8 mouse cellular contexts compared by ENCODE assay signal in the genomic region with DNA sequence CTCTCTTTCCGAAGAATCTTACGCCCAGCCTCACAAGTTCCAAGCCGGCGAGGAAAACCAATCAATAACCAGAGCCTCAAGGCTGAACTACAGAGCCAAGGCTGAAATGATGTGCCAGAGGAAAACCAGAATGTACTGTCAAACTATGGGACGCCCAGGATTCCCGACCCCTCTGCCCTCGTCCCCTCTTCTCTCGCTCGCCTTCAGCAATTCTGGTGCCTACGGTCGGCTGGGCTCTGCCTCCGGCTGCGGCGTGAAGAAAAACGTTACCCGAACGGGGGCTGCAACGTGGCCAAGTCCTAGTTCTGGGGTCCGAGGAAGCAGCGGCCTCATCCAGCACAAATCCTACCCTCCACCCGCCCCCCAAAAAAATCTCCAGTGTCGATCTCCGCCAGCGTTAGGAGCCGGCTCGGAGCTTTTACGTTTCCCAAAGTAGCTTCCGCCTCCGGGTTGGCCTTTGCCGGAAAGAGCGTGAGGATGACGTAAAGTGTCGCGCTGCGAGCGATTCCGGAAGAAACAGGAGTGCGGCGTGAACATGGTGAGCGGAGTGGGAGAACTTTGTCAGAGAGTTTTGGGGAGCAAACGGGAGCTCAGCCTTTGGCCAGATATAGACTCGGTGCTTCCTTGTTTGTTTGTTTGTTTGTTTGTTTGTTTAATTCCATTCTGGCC. TPM values are rescaled to one million over a fixed set of nuclear protein-coding genes. Genes with fewer than 3 reads are reported as not detected.
DNase-seq lines count a peak whose midpoint lies in the region; ATAC-seq and TF ChIP-seq lines count a peak whose summit lies in the region.

A gene (plus strand): TSS at position 470 of the 669 bp plus-strand sequence.
A gene (minus strand): TSS at position 473 of the 669 bp plus-strand sequence.

- DNase-seq in CH12.LX (ENCODE audit: extremely low read depth): peak; percentile 92
- DNase-seq in c-Kit-positive CD71-positive TER-119-negative erythroid progenitor cells, embryonic 14.5 days (ENCODE audit: low read depth): peak; percentile 90
- DNase-seq in heart, postnatal 0 days (ENCODE audit: low spot score): peak; percentile 90
- DNase-seq in kidney, postnatal 4 days: peak; percentile 89 to 94

- peak; percentile 81 for ATAC-seq in forebrain, embryonic 12.5 days (ENCODE audit: low FRiP score)
- ATAC-seq in heart, postnatal 0 days (ENCODE audit: insufficient read depth, low read depth): peak; percentile 83
- peak; percentile 78 for ATAC-seq in liver, embryonic 16.5 days (ENCODE audit: low read depth)
- ATAC-seq in neural tube, embryonic 13.5 days (ENCODE audit: low read depth): peak; percentile 86

- in situ Hi-C loops in CH12.LX (cut with MboI; ENCODE audit: low pct_ligation_motif_present, low pct_unique_long_range_greater_than_20kb, low sequenced_read_pairs): no loop called here

- TF ChIP-seq CTCF in CH12.LX (conservative IDR thresholded peaks at IDR 0.05 in 1 of 2, IDR thresholded peaks at IDR 0.05 in 1 of 2; ENCODE audit: low read depth in 2 of 2, low read length in 2 of 2): no peak
- TF ChIP-seq CTCF in heart, postnatal 0 days (IDR thresholded peaks at IDR 0.05; ENCODE audit: low read depth): no peak
- TF ChIP-seq CTCF in testis, adult 2 months (IDR thresholded peaks at IDR 0.05; ENCODE audit: control insufficient read depth, insufficient read depth, insufficient replicate concordance, low read depth, low read length): no peak

- H3K27me3 ChIP-seq in CH12.LX (replicated peaks): no peaks in the 10 kb centered on the region
- H3K27me3 ChIP-seq in forebrain, embryonic 12.5 days: no peaks in the 10 kb centered on the region; the same call in 1 of the 2 replicates
- no peaks in the 10 kb centered on the region for H3K27me3 ChIP-seq in heart, postnatal 0 days (ENCODE audit: control insufficient read depth, insufficient read depth, low read length)
- no peaks in the 10 kb centered on the region for H3K27me3 ChIP-seq in liver, embryonic 16.5 days (ENCODE audit: control insufficient read depth, insufficient read depth, low read depth, low read length)
- H3K27me3 ChIP-seq in neural tube, embryonic 13.5 days: no peaks in the 10 kb centered on the region
- no peaks in the 10 kb centered on the region for H3K27me3 ChIP-seq in testis, adult 2 months (ENCODE audit: control insufficient read depth, insufficient read depth, low read length)

- H3K9ac ChIP-seq in CH12.LX (ENCODE audit: insufficient read depth, low read depth): peak within 1 kb of the TSS; percentile 92
- H3K9ac ChIP-seq in forebrain, embryonic 12.5 days: peak within 1 kb of the TSS; percentile 85
- H3K9ac ChIP-seq in heart, postnatal 0 days (replicated peaks; ENCODE audit: low read depth, low read length): peak within 1 kb of the TSS; percentile 81
- peak within 1 kb of the TSS; percentile 91 for H3K9ac ChIP-seq in liver, embryonic 16.5 days (ENCODE audit: low read depth, low read length)
- peak within 1 kb of the TSS; percentile 88 for H3K9ac ChIP-seq in neural tube, embryonic 13.5 days

- peak; percentile 92 for TF ChIP-seq POLR2A in CH12.LX (IDR thresholded peaks at IDR 0.05; ENCODE audit: low read depth, low read length)
- TF ChIP-seq POLR2A in testis, adult 2 months (IDR thresholded peaks at IDR 0.05; ENCODE audit: control insufficient read depth, low read depth, low read length): peak; percentile 88

- peaks cover 0 to 15% of the 10 kb centered on the region in 2 experiments; a peak in 2 of 4 replicates for H3K4me1 ChIP-seq in CH12.LX (ENCODE audit: control insufficient read depth in 1 of 2, insufficient read depth in 2 of 2)
- peaks cover 19% of the 10 kb centered on the region for H3K4me1 ChIP-seq in forebrain, embryonic 12.5 days
- H3K4me1 ChIP-seq in heart, postnatal 0 days (ENCODE audit: control insufficient read depth, insufficient read depth): peaks cover 16% of the 10 kb centered on the region; the same call in 1 of the 2 replicates
- H3K4me1 ChIP-seq in liver, embryonic 16.5 days (ENCODE audit: control insufficient read depth, low read depth, low read length): peaks cover 17% of the 10 kb centered on the region
- H3K4me1 ChIP-seq in neural tube, embryonic 13.5 days (replicated peaks): peaks cover 28% of the 10 kb centered on the region
- H3K4me1 ChIP-seq in testis, adult 2 months (ENCODE audit: control insufficient read depth, insufficient read depth, low read length): peaks cover 4% of the 10 kb centered on the region

- H3K79me2 ChIP-seq in CH12.LX (replicated peaks; ENCODE audit: control insufficient read depth, extremely low read depth, insufficient read depth, poor library complexity, severe bottlenecking): peaks cover 45% of the 10 kb centered on the region

- no peaks in the 10 kb centered on the region for H3K9me3 ChIP-seq in CH12.LX (replicated peaks; ENCODE audit: low read length)
- H3K9me3 ChIP-seq in forebrain, embryonic 12.5 days: no peaks in the 10 kb centered on the region
- H3K9me3 ChIP-seq in heart, postnatal 0 days (replicated peaks; ENCODE audit: control insufficient read depth, low read length): no peaks in the 10 kb centered on the region
- H3K9me3 ChIP-seq in liver, embryonic 16.5 days (replicated peaks; ENCODE audit: control insufficient read depth, low read length): no peaks in the 10 kb centered on the region
- H3K9me3 ChIP-seq in neural tube, embryonic 13.5 days: no peaks in the 10 kb centered on the region

- dilution Hi-C loops in CH12.LX (cut with MboI; ENCODE audit: extremely low pct_ligation_motif_present, extremely low pct_unique_long_range_greater_than_20kb, low sequenced_read_pairs): no loop called here

- peak within 1 kb of the TSS; percentile 97 for H3K4me2 ChIP-seq in CH12.LX (ENCODE audit: insufficient read depth, low read depth, poor library complexity, severe bottlenecking)
- peak within 1 kb of the TSS; percentile 95 for H3K4me2 ChIP-seq in forebrain, embryonic 12.5 days
- peak within 1 kb of the TSS; percentile 95 for H3K4me2 ChIP-seq in heart, postnatal 0 days (ENCODE audit: low read depth, low read length)
- H3K4me2 ChIP-seq in liver, embryonic 16.5 days (ENCODE audit: low read depth, low read length): peak within 1 kb of the TSS; percentile 84
- peak within 1 kb of the TSS; percentile 97 for H3K4me2 ChIP-seq in neural tube, embryonic 13.5 days

- under 1% methylated on average over 42 of the region's 42 CpGs for WGBS in forebrain, embryonic 12.5 days
- WGBS in heart, postnatal 0 days: under 1% methylated on average over 41 of the region's 42 CpGs
- under 1% methylated on average over 42 of the region's 42 CpGs for WGBS in liver, embryonic 16.5 days (ENCODE audit: insufficient replicate concordance)
- under 1% methylated on average over 42 of the region's 42 CpGs for WGBS in neural tube, embryonic 13.5 days

- 0 out of 2 replicates have a peak within 1 kb of the TSS, but pooled peaks have one; percentile 24 for H3K27ac ChIP-seq in CH12.LX (ENCODE audit: insufficient read depth, low read depth)
- H3K27ac ChIP-seq in forebrain, embryonic 12.5 days: 0 out of 2 replicates have a peak within 1 kb of the TSS, but pooled peaks have one; percentile 31
- peak within 1 kb of the TSS; percentile 58 for H3K27ac ChIP-seq in heart, postnatal 0 days (ENCODE audit: low read depth)
- peak within 1 kb of the TSS; percentile 80 for H3K27ac ChIP-seq in liver, embryonic 16.5 days (ENCODE audit: low read length)
- H3K27ac ChIP-seq in neural tube, embryonic 13.5 days (replicated peaks): peak within 1 kb of the TSS; percentile 63
- peak within 1 kb of the TSS; percentile 80 for H3K27ac ChIP-seq in testis, adult 2 months (ENCODE audit: control insufficient read depth, insufficient read depth, low read depth, low read length)

- peak within 1 kb of the TSS; percentile 75 to 95 (median 81) for H3K4me3 ChIP-seq in CH12.LX (replicated peaks in 1 of 3; ENCODE audit: low read depth in 2 of 3, low read length in 2 of 3, poor library complexity in 1 of 3)
- peak within 1 kb of the TSS; percentile 88 for H3K4me3 ChIP-seq in forebrain, embryonic 12.5 days (replicated peaks)
- H3K4me3 ChIP-seq in heart, postnatal 0 days (ENCODE audit: low read depth, low read length): peak within 1 kb of the TSS; percentile 89
- H3K4me3 ChIP-seq in liver, embryonic 16.5 days (ENCODE audit: low read depth, low read length): peak within 1 kb of the TSS; percentile 84
- H3K4me3 ChIP-seq in neural tube, embryonic 13.5 days: peak within 1 kb of the TSS; percentile 78
- H3K4me3 ChIP-seq in testis, adult 2 months (ENCODE audit: control insufficient read depth, low read depth, low read length): peak within 1 kb of the TSS; percentile 91

- no peak for TF ChIP-seq RAD21 in CH12.LX (IDR thresholded peaks at IDR 0.05; ENCODE audit: low read depth, low read length)

- TF ChIP-seq EP300 in CH12.LX (IDR thresholded peaks at IDR 0.05; ENCODE audit: low read length): no peak
- no peak for TF ChIP-seq EP300 in heart, postnatal 0 days (IDR thresholded peaks at IDR 0.05; ENCODE audit: low read depth)

- H3K36me3 ChIP-seq in CH12.LX (replicated peaks in 1 of 2; ENCODE audit: control insufficient read depth in 1 of 2, insufficient read depth in 1 of 2, low read length in 1 of 2): peaks cover 25 to 34% of the 10 kb centered on the region in 2 experiments
- peaks cover 22% of the 10 kb centered on the region for H3K36me3 ChIP-seq in forebrain, embryonic 12.5 days (replicated peaks)
- peaks cover 28% of the 10 kb centered on the region for H3K36me3 ChIP-seq in heart, postnatal 0 days (replicated peaks; ENCODE audit: control insufficient read depth, insufficient read depth, low read length)
- peaks cover 8% of the 10 kb centered on the region; the same call in 1 of the 2 replicates for H3K36me3 ChIP-seq in liver, embryonic 16.5 days (ENCODE audit: control insufficient read depth, insufficient read depth)
- peaks cover 27% of the 10 kb centered on the region for H3K36me3 ChIP-seq in neural tube, embryonic 13.5 days
- H3K36me3 ChIP-seq in testis, adult 2 months (ENCODE audit: control insufficient read depth, insufficient read depth, low read length): peaks cover 1% of the 10 kb centered on the region; the same call in 1 of the 2 replicates

RNA-seq across cellular contexts. Expression of the first gene that starts in this region (rescaled TPM):
- total RNA-seq in CH12.LX (2012; rRNA removed): 152 and 188 TPM in 2 replicates
- total RNA-seq in CH12.LX (2014; rRNA removed): 273 and 340 TPM in 2 replicates
- 239 and 265 TPM in 2 replicates for polyA plus RNA-seq in CH12.LX (2012; ENCODE audit: insufficient read length, low read depth)
- polyA plus RNA-seq in forebrain, embryonic 12.5 days (2016; fragmentation: Nextera tagmentation; extraction: Ambion mirVana): 132 TPM in 2 replicates
- total RNA-seq in heart, postnatal 0 days (2014; rRNA removed; ENCODE audit: low replicate concordance): 17.8 and 39.1 TPM in 2 replicates
- polyA plus RNA-seq in heart, postnatal 0 days (2015; fragmentation: Nextera tagmentation; extraction: Ambion mirVana): 85.1 and 90.9 TPM in 2 replicates
- polyA plus RNA-seq in liver, embryonic 16.5 days (2015; fragmentation: Nextera tagmentation; extraction: Ambion mirVana): 71.0 and 75.4 TPM in 2 replicates
- 118 and 129 TPM in 2 replicates for polyA plus RNA-seq in neural tube, embryonic 13.5 days (2015; fragmentation: Nextera tagmentation; extraction: Ambion mirVana)
- 57.2 and 68.1 TPM in 2 replicates for polyA plus RNA-seq in testis, adult 2 months (2012; rRNA removed)

RNA-seq across cellular contexts. Expression of the second gene that starts in this region (rescaled TPM):
- total RNA-seq in CH12.LX (2012; rRNA removed): 18.5 and 21.6 TPM in 2 replicates
- total RNA-seq in CH12.LX (2014; rRNA removed): 20.0 and 22.5 TPM in 2 replicates
- polyA plus RNA-seq in CH12.LX (2012; ENCODE audit: insufficient read length, low read depth): 14.2 and 16.9 TPM in 2 replicates
- polyA plus RNA-seq in forebrain, embryonic 12.5 days (2016; fragmentation: Nextera tagmentation; extraction: Ambion mirVana): 27.6 and 27.9 TPM in 2 replicates
- 33.2 and 38.8 TPM in 2 replicates for total RNA-seq in heart, postnatal 0 days (2014; rRNA removed; ENCODE audit: low replicate concordance)
- polyA plus RNA-seq in heart, postnatal 0 days (2015; fragmentation: Nextera tagmentation; extraction: Ambion mirVana): 11.0 and 12.1 TPM in 2 replicates
- polyA plus RNA-seq in liver, embryonic 16.5 days (2015; fragmentation: Nextera tagmentation; extraction: Ambion mirVana): 15.1 and 16.5 TPM in 2 replicates
- 26.2 and 28.5 TPM in 2 replicates for polyA plus RNA-seq in neural tube, embryonic 13.5 days (2015; fragmentation: Nextera tagmentation; extraction: Ambion mirVana)
- 66.6 and 79.6 TPM in 2 replicates for polyA plus RNA-seq in testis, adult 2 months (2012; rRNA removed)

Comparison
In these comparisons a context has a peak if more than half of its experiments do, and no peak if none do; other contexts are left out.
1. Peak in every context shown above with its lines: DNase-seq, ATAC-seq, H3K4me3 ChIP-seq and H3K27ac ChIP-seq.
2. H3K27ac ChIP-seq: peak in every context shown above with its lines; median percentile 80 in liver, embryonic 16.5 days; 80 in testis, adult 2 months; 63 in neural tube, embryonic 13.5 days; 58 in heart, postnatal 0 days; 31 in forebrain, embryonic 12.5 days; 24 in CH12.LX.